Mouse (Mus musculus): ENCODE measurements around the gene Il20ra. TPM values are rescaled to one million over a fixed set of nuclear protein-coding genes. Genes with fewer than 3 reads are reported as not detected.

Il20ra gene
- polyA plus RNA-seq (2014; fragmentation: Nextera tagmentation; extraction: Ambion mirVana), result 0.52 and 0.66 TPM in 2 replicates

- H3K9me3 ChIP-seq (ENCODE audit: control insufficient read depth, low read length), result no peaks in the 10 kb centered on the region
- peak within 1 kb of the TSS; percentile 53 for H3K4me3 ChIP-seq (ENCODE audit: low read depth, low read length)
- ATAC-seq (replicated peaks; ENCODE audit: low FRiP score) (peak; percentile 48; the same call in 1 of the 2 replicates), DNase-seq (ENCODE audit: low spot score) (no peak)
- peaks cover 3% of the 10 kb centered on the region; the same call in 1 of the 2 replicates for H3K4me1 ChIP-seq (replicated peaks; ENCODE audit: control insufficient read depth, insufficient read depth, low read length)
- peak within 1 kb of the TSS; percentile 94 for H3K4me2 ChIP-seq
- peak within 1 kb of the TSS; percentile 17; the same call in 1 of the 2 replicates for H3K9ac ChIP-seq (ENCODE audit: low read depth, low read length)
- WGBS, result 2% methylated on average over 29 of the region's 29 CpGs
- no peaks in the 10 kb centered on the region; the same call in 1 of the 2 replicates for H3K27me3 ChIP-seq (replicated peaks; ENCODE audit: control insufficient read depth, insufficient read depth, low read length)
- no peaks in the 10 kb centered on the region for H3K36me3 ChIP-seq (ENCODE audit: control insufficient read depth, insufficient read depth, low read length)
- no peak within 1 kb of the TSS for H3K27ac ChIP-seq (ENCODE audit: low read depth, low read length)
Observed at GRCm38 (mm10) chr10:19712421-19712836, at the start of gene Il20ra. Gene Il20ra, plus strand, starts transcription at chr10:19712570.

GRCm38 (mm10) chr10:19668973-19669372 is 43.4 kb upstream of the Il20ra start:
- H3K27ac ChIP-seq (ENCODE audit: low read depth, low read length), result no peak overlapping the region
- ATAC-seq (replicated peaks; ENCODE audit: low FRiP score), result no peak
- WGBS, result 79% methylated on average over 5 of the region's 5 CpGs
- no peak overlapping the region for H3K4me2 ChIP-seq
- DNase-seq (ENCODE audit: low spot score), result no peak
- H3K36me3 ChIP-seq (ENCODE audit: control insufficient read depth, insufficient read depth, low read length), result no peaks in the 10 kb centered on the region
- no peak overlapping the region for H3K4me3 ChIP-seq (ENCODE audit: low read depth, low read length)
- H3K4me1 ChIP-seq (replicated peaks; ENCODE audit: control insufficient read depth, insufficient read depth, low read length), result no peaks in the 10 kb centered on the region
- no peaks in the 10 kb centered on the region for H3K27me3 ChIP-seq (replicated peaks; ENCODE audit: control insufficient read depth, insufficient read depth, low read length)
- no peaks in the 10 kb centered on the region for H3K9me3 ChIP-seq (ENCODE audit: control insufficient read depth, low read length)
- no peak overlapping the region for H3K9ac ChIP-seq (ENCODE audit: low read depth, low read length)

- H3K4me3 ChIP-seq (ENCODE audit: low read depth, low read length), result no peak overlapping the region
- ATAC-seq (replicated peaks; ENCODE audit: low FRiP score), result no peak
- H3K9me3 ChIP-seq (ENCODE audit: control insufficient read depth, low read length), result no peaks in the 10 kb centered on the region
- no peaks in the 10 kb centered on the region for H3K36me3 ChIP-seq (ENCODE audit: control insufficient read depth, insufficient read depth, low read length)
- DNase-seq (ENCODE audit: low spot score), result no peak
- H3K9ac ChIP-seq (ENCODE audit: low read depth, low read length), result no peak overlapping the region
- no peak overlapping the region for H3K4me2 ChIP-seq
- no peaks in the 10 kb centered on the region for H3K4me1 ChIP-seq (replicated peaks; ENCODE audit: control insufficient read depth, insufficient read depth, low read length)
- H3K27me3 ChIP-seq (replicated peaks; ENCODE audit: control insufficient read depth, insufficient read depth, low read length), result no peaks in the 10 kb centered on the region
- H3K27ac ChIP-seq (ENCODE audit: low read depth, low read length), result no peak overlapping the region
Observed at GRCm38 (mm10) chr10:19672015-19672414, 40.4 kb upstream of the Il20ra start.

- no peak overlapping the region for H3K4me2 ChIP-seq
- 75% methylated on average over 1 of the region's 1 CpGs for WGBS
- H3K27me3 ChIP-seq (replicated peaks; ENCODE audit: control insufficient read depth, insufficient read depth, low read length), result no peaks in the 10 kb centered on the region
- H3K9me3 ChIP-seq (ENCODE audit: control insufficient read depth, low read length), result no peaks in the 10 kb centered on the region
- H3K4me3 ChIP-seq (ENCODE audit: low read depth, low read length), result no peak overlapping the region
- no peak overlapping the region for H3K9ac ChIP-seq (ENCODE audit: low read depth, low read length)
- no peak for ATAC-seq (replicated peaks; ENCODE audit: low FRiP score)
- no peak for DNase-seq (ENCODE audit: low spot score)
- no peaks in the 10 kb centered on the region for H3K4me1 ChIP-seq (replicated peaks; ENCODE audit: control insufficient read depth, insufficient read depth, low read length)
- no peak overlapping the region for H3K27ac ChIP-seq (ENCODE audit: low read depth, low read length)
- H3K36me3 ChIP-seq (ENCODE audit: control insufficient read depth, insufficient read depth, low read length), result no peaks in the 10 kb centered on the region
Observed at GRCm38 (mm10) chr10:19673146-19673545, 39.2 kb upstream of the Il20ra start.

- WGBS, result 76% methylated on average over 3 of the region's 3 CpGs
- Histone ChIP-seq H3K4me3 (ENCODE audit: low read depth, low read length) (no peak overlapping the region), H3K9ac (ENCODE audit: low read depth, low read length) (no peak overlapping the region)
Observed at GRCm38 (mm10) chr10:19687686-19688085, 24.7 kb upstream of the Il20ra start.

GRCm38 (mm10) chr10:19691287-19691686 is 21.1 kb upstream of the Il20ra start:
- no peak overlapping the region for H3K4me2 ChIP-seq
- 61% methylated on average over 3 of the region's 3 CpGs for WGBS
- no peak for ATAC-seq (replicated peaks; ENCODE audit: low FRiP score)

More at GRCm38 (mm10) chr10:19687686-19688085, 24.7 kb upstream of the Il20ra start:
- Histone ChIP-seq H3K27me3 (replicated peaks; ENCODE audit: control insufficient read depth, insufficient read depth, low read length) (no peaks in the 10 kb centered on the region), H3K4me2 (no peak overlapping the region), H3K9me3 (ENCODE audit: control insufficient read depth, low read length) (no peaks in the 10 kb centered on the region; the same call in 1 of the 2 replicates), H3K4me1 (replicated peaks; ENCODE audit: control insufficient read depth, insufficient read depth, low read length) (no peaks in the 10 kb centered on the region), H3K36me3 (ENCODE audit: control insufficient read depth, insufficient read depth, low read length) (no peaks in the 10 kb centered on the region; the same call in 1 of the 2 replicates), H3K27ac (ENCODE audit: low read depth, low read length) (no peak overlapping the region)
- DNase-seq (ENCODE audit: low spot score) (no peak), ATAC-seq (replicated peaks; ENCODE audit: low FRiP score) (no peak)

GRCm38 (mm10) chr10:19691771-19692170 is 20.6 kb upstream of the Il20ra start:
- no peaks in the 10 kb centered on the region for H3K36me3 ChIP-seq (ENCODE audit: control insufficient read depth, insufficient read depth, low read length)
- ATAC-seq (replicated peaks; ENCODE audit: low FRiP score) (0 out of 2 replicates have a peak, but pooled peaks have one; percentile 34), DNase-seq (ENCODE audit: low spot score) (no peak)
- no peak overlapping the region for H3K4me3 ChIP-seq (ENCODE audit: low read depth, low read length)
- peak overlapping the region; percentile 38 for H3K4me2 ChIP-seq
- no peak overlapping the region for H3K9ac ChIP-seq (ENCODE audit: low read depth, low read length)
- no peaks in the 10 kb centered on the region for H3K27me3 ChIP-seq (replicated peaks; ENCODE audit: control insufficient read depth, insufficient read depth, low read length)
- no peak overlapping the region for H3K27ac ChIP-seq (ENCODE audit: low read depth, low read length)
- WGBS, result 33% methylated on average over 13 of the region's 13 CpGs
- no peaks in the 10 kb centered on the region for H3K4me1 ChIP-seq (replicated peaks; ENCODE audit: control insufficient read depth, insufficient read depth, low read length)
- H3K9me3 ChIP-seq (ENCODE audit: control insufficient read depth, low read length), result no peaks in the 10 kb centered on the region

More at GRCm38 (mm10) chr10:19691287-19691686, 21.1 kb upstream of the Il20ra start:
- H3K27me3 ChIP-seq (replicated peaks; ENCODE audit: control insufficient read depth, insufficient read depth, low read length), result no peaks in the 10 kb centered on the region
- no peaks in the 10 kb centered on the region for H3K36me3 ChIP-seq (ENCODE audit: control insufficient read depth, insufficient read depth, low read length)
- H3K9ac ChIP-seq (ENCODE audit: low read depth, low read length), result no peak overlapping the region
- H3K9me3 ChIP-seq (ENCODE audit: control insufficient read depth, low read length), result no peaks in the 10 kb centered on the region
- H3K4me3 ChIP-seq (ENCODE audit: low read depth, low read length), result no peak overlapping the region
- H3K27ac ChIP-seq (ENCODE audit: low read depth, low read length), result no peak overlapping the region
- no peak for DNase-seq (ENCODE audit: low spot score)
- no peaks in the 10 kb centered on the region for H3K4me1 ChIP-seq (replicated peaks; ENCODE audit: control insufficient read depth, insufficient read depth, low read length)

- Histone ChIP-seq H3K9me3 (ENCODE audit: control insufficient read depth, low read length) (no peaks in the 10 kb centered on the region), H3K4me3 (ENCODE audit: low read depth, low read length) (no peak overlapping the region), H3K27me3 (replicated peaks; ENCODE audit: control insufficient read depth, insufficient read depth, low read length) (no peaks in the 10 kb centered on the region), H3K9ac (ENCODE audit: low read depth, low read length) (no peak overlapping the region), H3K36me3 (ENCODE audit: control insufficient read depth, insufficient read depth, low read length) (no peaks in the 10 kb centered on the region), H3K4me2 (peak overlapping the region; percentile 38; the same call in 1 of the 2 replicates), H3K4me1 (replicated peaks; ENCODE audit: control insufficient read depth, insufficient read depth, low read length) (no peaks in the 10 kb centered on the region), H3K27ac (ENCODE audit: low read depth, low read length) (no peak overlapping the region)
- DNase-seq (ENCODE audit: low spot score), result no peak
- no peak for ATAC-seq (replicated peaks; ENCODE audit: low FRiP score)
- WGBS, result 70% methylated on average over 7 of the region's 7 CpGs
Observed at GRCm38 (mm10) chr10:19692332-19692731, 20.0 kb upstream of the Il20ra start.

- H3K4me3 ChIP-seq (ENCODE audit: low read depth, low read length), result no peak overlapping the region
- 47% methylated on average over 8 of the region's 8 CpGs for WGBS
- ATAC-seq (replicated peaks; ENCODE audit: low FRiP score) (0 out of 2 replicates have a peak, but pooled peaks have one; percentile 43), DNase-seq (ENCODE audit: low spot score) (no peak)
- H3K27me3 ChIP-seq (replicated peaks; ENCODE audit: control insufficient read depth, insufficient read depth, low read length), result no peaks in the 10 kb centered on the region
- H3K9me3 ChIP-seq (ENCODE audit: control insufficient read depth, low read length), result no peaks in the 10 kb centered on the region
- H3K36me3 ChIP-seq (ENCODE audit: control insufficient read depth, insufficient read depth, low read length), result no peaks in the 10 kb centered on the region
- no peaks in the 10 kb centered on the region for H3K4me1 ChIP-seq (replicated peaks; ENCODE audit: control insufficient read depth, insufficient read depth, low read length)
- no peak overlapping the region for H3K4me2 ChIP-seq
- no peak overlapping the region for H3K9ac ChIP-seq (ENCODE audit: low read depth, low read length)
- no peak overlapping the region for H3K27ac ChIP-seq (ENCODE audit: low read depth, low read length)
Observed at GRCm38 (mm10) chr10:19692988-19693387, 19.4 kb upstream of the Il20ra start.

All from liver, embryonic 11.5 days (tissue).